Mouse (Mus musculus): ENCODE data around the gene Map3k5. TPM values are rescaled to one million over a fixed set of nuclear protein-coding genes. Genes with fewer than 3 reads are reported as not detected.

The Map3k5 gene
- polyA plus RNA-seq (2012; rRNA removed) = 0.97 and 1.1 TPM in 2 replicates

GRCm38 (mm10) chr10:19934384-19935294 lies at the start of gene Map3k5:
Gene Map3k5, plus strand, starts transcription at chr10:19934472.

GRCm38 (mm10) chr10:19907246-19907804 lies 26.9 kb upstream of the Map3k5 start, which contains the start of gene Pex7:
Gene Pex7, minus strand, starts transcription at chr10:19907689.

GRCm38 (mm10) chr10:20148130-20148772 lies 214.0 kb downstream of the Map3k5 start, which contains the start of gene Map7:
Gene Map7, plus strand, starts transcription at chr10:20148471.

Other genes starting within 250 kb of the Map3k5 start
- gene Il20ra, start 221.9 kb upstream of the Map3k5 start, polyA plus RNA-seq (2012; rRNA removed) = 0.07 and 0.09 TPM in 2 replicates
- gene Slc35d3, start 83.0 kb upstream of the Map3k5 start, polyA plus RNA-seq (2012; rRNA removed) = 2.4 and 2.6 TPM in 2 replicates
- gene Pex7, start 26.8 kb upstream of the Map3k5 start, polyA plus RNA-seq (2012; rRNA removed) = 12.6 and 15.0 TPM in 2 replicates
- gene Map7, start 214.0 kb downstream of the Map3k5 start, polyA plus RNA-seq (2012; rRNA removed) = 2.3 and 2.7 TPM in 2 replicates